Mouse (Mus musculus): ENCODE measurements around the gene Ctdsp1. TPM values are rescaled to one million over a fixed set of nuclear protein-coding genes. Genes with fewer than 3 reads are reported as not detected.
A peak's percentile ranks its signal among the peaks of the same experiment; 100 is the strongest.

Ctdsp1 gene
- polyA plus RNA-seq, 2 experiments from 2014 or later, result 29.9 to 31.9 TPM

- ATAC-seq, result no peak
These were observed 12.2 kb upstream of the Ctdsp1 start for GRCm38 (mm10) chr1:74379058-74379504.

GRCm38 (mm10) chr1:74380484-74380883 lies 10.8 kb upstream of the Ctdsp1 start:
- no peak for ATAC-seq

- ATAC-seq, result peak; percentile 38
These were observed 9.7 kb upstream of the Ctdsp1 start for GRCm38 (mm10) chr1:74381588-74382021.

- no peak for ATAC-seq
These were observed 7.9 kb upstream of the Ctdsp1 start for GRCm38 (mm10) chr1:74383385-74383784.

- ATAC-seq, result no peak
These were observed 6.8 kb upstream of the Ctdsp1 start for GRCm38 (mm10) chr1:74384525-74384924.

GRCm38 (mm10) chr1:74385064-74385463 lies 6.2 kb upstream of the Ctdsp1 start:
- no peak for ATAC-seq

GRCm38 (mm10) chr1:74385531-74385930 lies 5.8 kb upstream of the Ctdsp1 start:
- ATAC-seq, result no peak

- no peak for ATAC-seq
These were observed 5.0 kb upstream of the Ctdsp1 start for GRCm38 (mm10) chr1:74386363-74386713.

GRCm38 (mm10) chr1:74386714-74387385 lies 4.5 kb upstream of the Ctdsp1 start:
- ATAC-seq, result peak; percentile 66

- no peak for ATAC-seq
These were observed 3.8 kb upstream of the Ctdsp1 start for GRCm38 (mm10) chr1:74387386-74387988.

- no peak for ATAC-seq
These were observed 2.9 kb upstream of the Ctdsp1 start for GRCm38 (mm10) chr1:74388398-74388920.

GRCm38 (mm10) chr1:74389831-74390286 lies 1.4 kb upstream of the Ctdsp1 start:
- peak; percentile 38 for ATAC-seq

- ATAC-seq, result no peak
These were observed 912 bp upstream of the Ctdsp1 start for GRCm38 (mm10) chr1:74390287-74390906.

GRCm38 (mm10) chr1:74391844-74392441 lies 634 bp downstream of the Ctdsp1 start:
- ATAC-seq, result peak; percentile 6

GRCm38 (mm10) chr1:74392446-74392994 lies 1.2 kb downstream of the Ctdsp1 start:
- ATAC-seq, result no peak

GRCm38 (mm10) chr1:74393010-74393409 lies 1.7 kb downstream of the Ctdsp1 start:
- no peak for ATAC-seq

- ATAC-seq, result no peak
These were observed 2.4 kb downstream of the Ctdsp1 start for GRCm38 (mm10) chr1:74393697-74394096.

- no peak for ATAC-seq
These were observed 3.0 kb downstream of the Ctdsp1 start for GRCm38 (mm10) chr1:74394311-74394710.

- ATAC-seq, result no peak
These were observed 3.5 kb downstream of the Ctdsp1 start for GRCm38 (mm10) chr1:74394858-74395257.

- no peak for ATAC-seq
These were observed 4.0 kb downstream of the Ctdsp1 start for GRCm38 (mm10) chr1:74395290-74395689.

- ATAC-seq, result peak; percentile 3
These were observed 5.3 kb downstream of the Ctdsp1 start for GRCm38 (mm10) chr1:74396456-74397222.
